Mouse (Mus musculus) lung, postnatal 0 days (tissue): ENCODE measurements around the gene Ovol3. TPM values are rescaled to one million over a fixed set of nuclear protein-coding genes. Genes with fewer than 3 reads are reported as not detected.

Experiments
- ATAC-seq: fragments of 200-750 bp; cut with Nextera tagmentation; 2 replicates; pipeline ENCODE4 v1.8.0; 2017; ENCODE audit warnings: moderate library complexity
- DNase-seq: peaks from one replicate; pipeline ENCODE4 v3.0.0-alpha.2; 2016; ENCODE audit warnings: low spot score
- H3K27ac ChIP-seq: fragments of 300-500 bp; sonication (generic); 2 replicates; pipeline ENCODE4 v1.5.1; 2014; ENCODE audit warnings: antibody characterized with exemption, mild to moderate bottlenecking, low read length, mixed read lengths
- H3K27me3 ChIP-seq: fragments of 300-500 bp; sonication (generic); replicated peaks from 2 replicates; pipeline ENCODE4 v1.6.1; 2014; ENCODE audit warnings: low read length, mixed read lengths; ENCODE audit not compliant: insufficient read depth
- H3K36me3 ChIP-seq: fragments of 300-500 bp; sonication (generic); 2 replicates; pipeline ENCODE4 v1.6.1; 2014; ENCODE audit warnings: low read length, mixed read lengths; ENCODE audit not compliant: insufficient read depth
- H3K4me1 ChIP-seq: fragments of 300-500 bp; sonication (generic); 2 replicates; pipeline ENCODE4 v1.6.1; 2014; ENCODE audit warnings: antibody characterized with exemption, low read depth, low read length, mixed read lengths; ENCODE audit not compliant: insufficient read depth
- H3K4me2 ChIP-seq: fragments of 300-500 bp; sonication (generic); replicated peaks from 2 replicates; pipeline ENCODE4 v1.6.1; 2014; ENCODE audit warnings: low read depth, mild to moderate bottlenecking, low read length, moderate library complexity, mixed read lengths
- H3K4me3 ChIP-seq: fragments of 300-500 bp; sonication (generic); 2 replicates; pipeline ENCODE4 v1.5.1; 2014; ENCODE audit warnings: low read depth, low read length
- H3K9ac ChIP-seq: fragments of 300-500 bp; sonication (generic); replicated peaks from 2 replicates; pipeline ENCODE4 v1.6.1; 2014; ENCODE audit warnings: low read depth, mild to moderate bottlenecking
- H3K9me3 ChIP-seq: fragments of 300-500 bp; sonication (generic); 2 replicates; pipeline ENCODE4 v1.6.1; 2016; ENCODE audit warnings: low read length, mixed read lengths
- CTCF ChIP-seq: IDR thresholded peaks from 2 replicates; pipeline ENCODE4 v1.5.1; 2016; ENCODE audit warnings: antibody characterized with exemption, mild to moderate bottlenecking
- EP300 ChIP-seq: IDR thresholded peaks from 2 replicates; pipeline ENCODE4 v1.6.1; 2016; ENCODE audit warnings: antibody characterized with exemption, mild to moderate bottlenecking, control low read depth
- WGBS: fragments of 180-500 bp; shearing (Covaris S2); extraction: QIAGEN DNeasy Blood & Tissue Kit; methylation state at CpG from one replicate; pipeline ENCODE4 v1.1.7; 2014; 5-methylcytosine and 5-hydroxymethylcytosine counted together
- polyA plus RNA-seq: library from polyadenylated mRNA; unstranded; fragments of >200 nt; fragmentation: Nextera tagmentation; extraction: Ambion mirVana; gene quantifications from 2 replicates; pipeline ENCODE4 v1.2.1, GENCODE M21; 2015

The Ovol3 gene
- polyA plus RNA-seq: 0.27 TPM in 1 of 2 replicates, not detected in the other

DNA sequence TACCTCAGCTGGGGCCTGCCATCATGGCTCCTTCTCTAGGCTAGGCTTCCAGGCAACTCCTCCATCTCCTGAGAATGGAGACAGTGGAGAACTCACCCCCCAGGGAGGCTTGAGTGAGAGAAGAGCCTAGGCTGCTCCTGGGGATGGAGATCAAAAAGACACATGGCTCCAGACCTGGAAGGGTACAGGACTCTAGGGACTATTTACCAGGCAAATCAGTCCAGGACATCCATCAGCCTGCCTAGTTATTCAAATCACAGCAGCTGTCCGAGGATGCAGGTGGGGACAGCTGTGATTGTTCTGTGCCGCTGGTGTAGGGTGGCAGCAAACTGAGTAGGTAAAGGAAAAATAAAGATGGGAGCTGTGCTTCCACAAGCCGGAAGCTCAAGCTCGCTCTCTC lies at the start of gene Ovol3:
Ovol3 (minus strand) TSS at position 101 of the 400 bp plus-strand sequence.
- H3K4me1 ChIP-seq: peaks cover 5% of the 10 kb centered on the region; the same call in 1 of the 2 replicates
- no peak within 1 kb of the TSS for H3K27ac ChIP-seq
- peaks cover 3% of the 10 kb centered on the region; the same call in 1 of the 2 replicates for H3K36me3 ChIP-seq
- no peak within 1 kb of the TSS for H3K4me3 ChIP-seq
- no peak for ATAC-seq
- 78% methylated on average over 4 of the region's 4 CpGs for WGBS
- DNase-seq: no peak
- no peak within 1 kb of the TSS for H3K4me2 ChIP-seq
- no peak within 1 kb of the TSS for H3K9ac ChIP-seq
- H3K27me3 ChIP-seq: no peaks in the 10 kb centered on the region
- H3K9me3 ChIP-seq: no peaks in the 10 kb centered on the region
- no peak for TF ChIP-seq CTCF
- TF ChIP-seq EP300: no peak

DNA sequence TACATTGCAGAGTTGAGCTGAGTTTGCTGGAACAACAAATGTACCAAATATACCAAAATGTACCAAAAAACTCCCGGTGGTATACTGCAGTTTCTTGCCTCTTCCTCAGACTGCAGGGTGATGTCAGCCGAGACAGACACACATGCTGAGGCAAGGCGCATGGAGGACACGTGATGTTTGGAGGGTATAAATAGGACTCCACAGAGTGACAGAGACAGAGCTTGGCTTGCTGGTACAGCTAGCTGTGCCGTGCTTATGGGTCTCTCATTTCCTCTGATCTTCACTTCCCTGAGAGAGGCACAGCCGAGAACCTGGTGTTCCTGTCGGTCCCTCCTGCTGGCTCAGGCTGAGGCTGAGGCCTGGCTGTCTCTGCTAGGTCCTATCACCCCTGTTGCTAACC lies 47.2 kb upstream of the Ovol3 start:
- no peak overlapping the region for H3K4me2 ChIP-seq
- 69% methylated on average over 7 of the region's 7 CpGs for WGBS
- no peak for ATAC-seq

DNA sequence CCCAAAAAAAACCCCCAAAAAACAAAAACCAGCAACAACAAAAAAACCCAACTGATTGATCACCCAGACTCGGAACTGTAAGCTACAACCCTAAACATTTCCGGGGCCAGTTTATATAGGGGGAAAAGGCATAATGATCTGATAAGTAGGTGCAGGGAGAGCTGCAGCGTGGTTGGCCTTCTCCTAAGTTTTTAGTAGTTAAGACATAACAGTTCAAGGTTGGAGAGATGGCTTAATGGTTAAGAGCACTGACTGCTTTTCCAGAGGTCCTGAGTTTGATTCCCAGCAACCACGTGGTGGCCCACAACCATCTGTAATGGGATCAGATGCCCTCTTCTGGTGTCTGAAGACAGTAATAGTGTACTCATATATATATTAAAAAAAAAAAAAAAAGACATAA lies 46.0 kb upstream of the Ovol3 start:
- Histone ChIP-seq H3K27ac (0 out of 2 replicates have a peak overlapping the region, but pooled peaks have one; percentile 98), H3K9me3 (no peaks in the 10 kb centered on the region), H3K27me3 (no peaks in the 10 kb centered on the region), H3K4me3 (no peak overlapping the region), H3K4me2 (no peak overlapping the region), H3K36me3 (no peaks in the 10 kb centered on the region), H3K9ac (no peak overlapping the region), H3K4me1 (0 out of 2 replicates have a peak, but pooled peaks cover 2% of the 10 kb centered on the region)
- whole genome bisulfite sequencing: 59% methylated on average over 4 of the region's 4 CpGs
- no peak for TF ChIP-seq EP300
- no peak for TF ChIP-seq CTCF
- ATAC-seq (no peak), DNase-seq (no peak)

More for the DNA sequence above, 47.2 kb upstream of the Ovol3 start:
- Histone ChIP-seq H3K27me3 (no peaks in the 10 kb centered on the region), H3K9ac (no peak overlapping the region), H3K36me3 (no peaks in the 10 kb centered on the region), H3K27ac (no peak overlapping the region), H3K4me3 (no peak overlapping the region), H3K9me3 (no peaks in the 10 kb centered on the region), H3K4me1 (0 out of 2 replicates have a peak, but pooled peaks cover 2% of the 10 kb centered on the region)
- TF ChIP-seq CTCF: no peak
- TF ChIP-seq EP300: no peak
- DNase-seq: no peak

DNA sequence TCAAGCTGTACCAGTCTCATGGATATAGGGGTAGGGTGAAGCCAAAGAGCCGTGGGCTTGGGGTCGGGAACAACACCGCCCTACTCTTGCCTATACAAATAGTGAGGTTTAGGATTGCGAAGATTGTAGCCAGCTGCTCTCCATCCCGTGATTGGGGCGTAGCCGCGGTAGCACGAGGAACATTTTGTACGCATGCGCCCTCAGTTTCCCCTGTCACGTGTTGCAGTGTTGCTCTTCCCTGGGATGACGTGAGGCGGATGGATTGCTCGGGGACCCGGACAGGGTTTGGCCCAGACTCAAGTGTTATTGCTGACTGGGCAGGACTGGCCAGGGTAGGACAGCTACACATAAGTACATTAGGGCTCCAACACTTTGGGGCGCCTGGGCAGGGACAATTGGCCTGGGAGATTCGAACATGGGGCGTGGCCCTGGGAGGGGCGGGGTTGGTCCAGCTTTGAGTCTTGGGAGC lies 45.2 kb upstream of the Ovol3 start:
- Histone ChIP-seq H3K4me1 (0 out of 2 replicates have a peak, but pooled peaks cover 2% of the 10 kb centered on the region), H3K27me3 (no peaks in the 10 kb centered on the region), H3K9ac (no peak overlapping the region), H3K9me3 (no peaks in the 10 kb centered on the region), H3K27ac (peak overlapping the region; percentile 98), H3K4me3 (peak overlapping the region; percentile 67), H3K36me3 (no peaks in the 10 kb centered on the region), H3K4me2 (peak overlapping the region; percentile 80)
- TF ChIP-seq EP300 (peak; percentile 82), CTCF (no peak)
- under 1% methylated on average over 20 of the region's 20 CpGs for WGBS
- ATAC-seq (peak; percentile 92), DNase-seq (peak; percentile 99)

DNA sequence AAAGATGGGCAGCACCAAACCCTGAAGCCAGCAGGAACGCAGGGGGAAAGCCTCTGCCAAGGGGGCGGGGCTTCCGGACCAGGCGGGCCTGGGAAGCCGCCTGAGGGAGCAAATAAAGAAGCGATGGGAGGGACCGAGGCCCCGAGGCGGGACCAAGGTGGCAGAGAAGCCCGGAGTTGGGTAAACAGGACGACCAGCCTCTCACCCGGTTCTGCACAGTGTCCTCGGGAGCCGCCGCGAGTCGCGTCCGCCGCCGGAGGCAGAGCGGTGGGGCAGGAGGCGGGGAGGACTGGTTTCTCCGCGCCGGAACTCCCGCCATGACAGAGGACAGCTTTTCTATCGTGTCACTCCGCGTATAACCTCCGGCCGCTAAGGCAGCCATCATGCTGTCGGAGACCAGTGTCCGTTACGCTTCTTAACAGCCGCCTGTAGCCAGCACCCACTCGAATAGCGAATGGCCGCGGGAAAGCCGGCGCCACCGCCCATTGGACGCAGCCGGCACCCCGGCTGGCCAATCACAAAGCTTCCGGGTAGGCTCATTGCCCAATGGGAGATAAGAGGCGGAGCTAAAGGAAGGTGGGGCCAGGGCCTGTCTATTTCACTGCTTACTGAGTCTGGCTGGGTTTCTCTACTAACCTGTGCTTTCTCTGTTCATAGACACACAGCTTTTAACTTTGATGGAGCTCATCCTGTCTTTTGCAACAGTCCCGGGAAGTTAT lies 44.6 kb upstream of the Ovol3 start, which contains the start of the genes Thap8 and Wdr62:
Thap8 (plus strand) TSS at position 144 of the 719 bp plus-strand sequence.
Wdr62 (minus strand) TSS at position 469 of the 719 bp plus-strand sequence.
- H3K9me3 ChIP-seq: no peaks in the 10 kb centered on the region
- peak; percentile 97 for DNase-seq
- H3K27ac ChIP-seq: peak within 1 kb of the TSS; percentile 98
- H3K4me3 ChIP-seq: peak within 1 kb of the TSS; percentile 67
- H3K27me3 ChIP-seq: no peaks in the 10 kb centered on the region
- no peak within 1 kb of the TSS for H3K9ac ChIP-seq
- H3K4me2 ChIP-seq: peak within 1 kb of the TSS; percentile 80
- no peaks in the 10 kb centered on the region for H3K36me3 ChIP-seq
- TF ChIP-seq CTCF (0 out of 2 replicates have a peak, but pooled peaks have one; percentile 8), EP300 (no peak)
- ATAC-seq: peak; percentile 96
- H3K4me1 ChIP-seq: 0 out of 2 replicates have a peak, but pooled peaks cover 2% of the 10 kb centered on the region
- under 1% methylated on average over 41 of the region's 49 CpGs for WGBS

DNA sequence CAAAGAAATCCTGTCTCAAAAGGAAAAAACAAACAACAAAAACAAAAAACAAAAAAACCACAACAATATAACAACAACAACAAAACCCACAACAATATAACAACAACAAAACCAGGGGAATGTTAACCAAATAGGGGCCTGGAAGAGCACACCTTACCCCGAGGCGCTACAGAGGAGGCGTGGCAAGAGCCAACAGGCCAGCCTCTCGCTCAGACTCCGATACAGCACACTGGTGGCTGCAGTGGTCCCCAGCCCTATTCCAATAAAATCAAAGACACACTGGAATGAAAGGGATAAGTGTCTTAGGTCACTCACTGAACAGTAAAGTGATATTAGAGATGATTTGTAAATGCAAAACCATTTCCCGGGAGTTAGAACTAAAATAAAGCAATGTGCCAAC lies 44.0 kb upstream of the Ovol3 start:
- H3K36me3 ChIP-seq: no peaks in the 10 kb centered on the region
- H3K4me2 ChIP-seq: peak overlapping the region; percentile 80
- DNase-seq (peak; percentile 18), ATAC-seq (no peak)
- H3K27ac ChIP-seq: no peak overlapping the region
- H3K9ac ChIP-seq: no peak overlapping the region
- 0% methylated on average over 6 of the region's 6 CpGs for WGBS
- no peaks in the 10 kb centered on the region for H3K9me3 ChIP-seq
- peak overlapping the region; percentile 67 for H3K4me3 ChIP-seq
- TF ChIP-seq CTCF: no peak
- H3K27me3 ChIP-seq: no peaks in the 10 kb centered on the region
- 0 out of 2 replicates have a peak, but pooled peaks cover 2% of the 10 kb centered on the region for H3K4me1 ChIP-seq
